Mouse (Mus musculus) MEL (cell line): ENCODE data around the gene Zscan2. TPM values are rescaled to one million over a fixed set of nuclear protein-coding genes. Genes with fewer than 3 reads are reported as not detected.

Experiments used
- DNase-seq: peaks from one replicate; pipeline ENCODE4 v3.0.0; 2011; ENCODE audit warnings: low read depth, low spot score
- H3K27ac ChIP-seq: 2 replicates; pipeline ENCODE4 v1.5.1; 2012; ENCODE audit warnings: low read depth, mild to moderate bottlenecking, control low read depth, low read length, moderate library complexity; ENCODE audit not compliant: control insufficient read depth
- H3K27me3 ChIP-seq, 2 experiments: fragments of 150-350 bp in 1 of 2; sonication (generic) in 1 of 2; 2 replicates each; pipeline ENCODE4 v1.6.1; 2012; ENCODE audit warnings: low read length in 2 of 2, mild to moderate bottlenecking in 2 of 2, improper control_type of control experiment in 1 of 2, moderate library complexity in 1 of 2; ENCODE audit not compliant: insufficient read depth in 2 of 2, control insufficient read depth in 1 of 2
- H3K36me3 ChIP-seq, 2 experiments: 2 replicates each; pipeline ENCODE4 v1.6.1; 2012 to 2014; ENCODE audit warnings: low read length in 2 of 2, improper control_type of control experiment in 1 of 2, inconsistent platforms in 1 of 2, mild to moderate bottlenecking in 1 of 2; ENCODE audit not compliant: insufficient read depth in 2 of 2, control insufficient read depth in 1 of 2
- H3K4me1 ChIP-seq, 2 experiments: fragments of 150-350 bp in 1 of 2; sonication (generic) in 1 of 2; 2 replicates each; pipeline ENCODE4 v1.6.1; 2012; ENCODE audit warnings: low read length in 2 of 2, improper control_type of control experiment in 1 of 2, mild to moderate bottlenecking in 1 of 2; ENCODE audit not compliant: insufficient read depth in 2 of 2, control insufficient read depth in 1 of 2
- H3K4me3 ChIP-seq, 2 experiments: fragments of 150-350 bp in 1 of 2; sonication (generic) in 1 of 2; 2 replicates each; pipeline ENCODE4 v1.5.1; 2012; ENCODE audit warnings: low read depth in 2 of 2, low read length in 2 of 2, mild to moderate bottlenecking in 2 of 2, moderate library complexity in 2 of 2, control low read depth in 1 of 2, improper control_type of control experiment in 1 of 2; ENCODE audit not compliant: control insufficient read depth in 1 of 2, insufficient read depth in 1 of 2
- H3K79me2 ChIP-seq: 2 replicates; pipeline ENCODE4 v1.6.1; 2012; ENCODE audit warnings: mild to moderate bottlenecking, low read length, moderate library complexity; ENCODE audit not compliant: control insufficient read depth, poor library complexity, insufficient read depth
- H3K9ac ChIP-seq: 2 replicates; pipeline ENCODE4 v1.6.1; 2012; ENCODE audit warnings: low read depth, mild to moderate bottlenecking, control low read depth, low read length, moderate library complexity; ENCODE audit not compliant: control insufficient read depth, poor library complexity, severe bottlenecking
- H3K9me3 ChIP-seq: fragments of 150-350 bp; sonication (generic); replicated peaks from 2 replicates; pipeline ENCODE4 v1.6.1; 2012; ENCODE audit warnings: mild to moderate bottlenecking, low read length, improper control_type of control experiment, moderate library complexity; ENCODE audit not compliant: insufficient read depth
- CHD1 ChIP-seq: IDR thresholded peaks from 2 replicates; pipeline ENCODE4 v1.6.1; 2012; ENCODE audit warnings: low read depth, mild to moderate bottlenecking, inconsistent platforms, low read length, improper control_type of control experiment
- CHD2 ChIP-seq: IDR thresholded peaks from 2 replicates; pipeline ENCODE4 v1.6.1; 2011; ENCODE audit warnings: low read length, improper control_type of control experiment
- E2F4 ChIP-seq: IDR thresholded peaks from 2 replicates; pipeline ENCODE4 v1.6.1; 2011; ENCODE audit warnings: low read depth, low read length, improper control_type of control experiment, borderline replicate concordance
- ELF1 ChIP-seq: IDR thresholded peaks from 2 replicates; pipeline ENCODE4 v1.6.1; 2014; ENCODE audit warnings: low read depth, mild to moderate bottlenecking, inconsistent platforms, low read length, improper control_type of control experiment, moderate library complexity
- EP300 ChIP-seq, 2 experiments: IDR thresholded peaks; 2 replicates each; pipeline ENCODE4 v1.6.1; 2011; ENCODE audit warnings: improper control_type of control experiment in 2 of 2, low read length in 2 of 2, low read depth in 1 of 2, mild to moderate bottlenecking in 1 of 2
- ETS1 ChIP-seq: IDR thresholded peaks from 2 replicates; pipeline ENCODE4 v1.6.1; 2012; ENCODE audit warnings: low read depth, mild to moderate bottlenecking, inconsistent platforms, low read length, improper control_type of control experiment, moderate library complexity
- GABPA ChIP-seq: IDR thresholded peaks from 2 replicates; pipeline ENCODE4 v1.6.1; 2012; ENCODE audit warnings: low read depth, mild to moderate bottlenecking, inconsistent platforms, low read length, improper control_type of control experiment, moderate library complexity
- HCFC1 ChIP-seq: IDR thresholded peaks from 2 replicates; pipeline ENCODE4 v1.6.1; 2012; ENCODE audit warnings: low read depth, mild to moderate bottlenecking, inconsistent platforms, low read length, improper control_type of control experiment, moderate library complexity
- KAT2A ChIP-seq: conservative IDR thresholded peaks from 2 replicates; pipeline ENCODE4 v1.6.1; 2012; ENCODE audit warnings: low read depth, low read length, improper control_type of control experiment, inconsistent platforms
- MAFK ChIP-seq: IDR thresholded peaks from 2 replicates; pipeline ENCODE4 v1.6.1; 2011; ENCODE audit warnings: low read depth, mild to moderate bottlenecking, low read length, improper control_type of control experiment, borderline replicate concordance
- MAX ChIP-seq: IDR thresholded peaks from 2 replicates; pipeline ENCODE4 v1.6.1; 2011; ENCODE audit warnings: low read length, improper control_type of control experiment
- MAZ ChIP-seq: IDR thresholded peaks from 2 replicates; pipeline ENCODE4 v1.6.1; 2012; ENCODE audit warnings: low read depth, mild to moderate bottlenecking, inconsistent platforms, low read length, improper control_type of control experiment
- MEF2A ChIP-seq: IDR thresholded peaks from 2 replicates; pipeline ENCODE4 v1.6.1; 2014; ENCODE audit warnings: low read depth, mild to moderate bottlenecking, inconsistent platforms, low read length, improper control_type of control experiment; ENCODE audit not compliant: poor library complexity, insufficient replicate concordance, severe bottlenecking; ENCODE audit errors: extremely low read depth
- MXI1 ChIP-seq: IDR thresholded peaks from 2 replicates; pipeline ENCODE4 v1.6.1; 2011; ENCODE audit warnings: mild to moderate bottlenecking, low read depth, low read length, improper control_type of control experiment
- MYC ChIP-seq: IDR thresholded peaks from 2 replicates; pipeline ENCODE4 v1.6.1; 2011; ENCODE audit warnings: low read depth, mild to moderate bottlenecking, low read length, improper control_type of control experiment, moderate library complexity
- NELFE ChIP-seq: IDR thresholded peaks from 2 replicates; pipeline ENCODE4 v1.6.1; 2011; ENCODE audit warnings: low read depth, low read length, improper control_type of control experiment
- NRF1 ChIP-seq: IDR thresholded peaks from 2 replicates; pipeline ENCODE4 v1.6.1; 2014; ENCODE audit warnings: low read depth, mild to moderate bottlenecking, inconsistent platforms, low read length, improper control_type of control experiment, moderate library complexity; ENCODE audit not compliant: poor library complexity, insufficient read depth, severe bottlenecking
- POLR2A ChIP-seq, 2 experiments: IDR thresholded peaks; 2 replicates each; pipeline ENCODE4 v1.6.1; 2011 to 2012; ENCODE audit warnings: low read length in 2 of 2, mild to moderate bottlenecking in 2 of 2, control low read depth in 1 of 2, improper control_type of control experiment in 1 of 2, low read depth in 1 of 2, moderate library complexity in 1 of 2; ENCODE audit not compliant: control insufficient read depth in 1 of 2, insufficient read depth in 1 of 2, poor library complexity in 1 of 2
- POLR2AphosphoS2 ChIP-seq: IDR thresholded peaks from 2 replicates; pipeline ENCODE4 v1.6.1; 2011; ENCODE audit warnings: low read length, improper control_type of control experiment
- POLR2AphosphoS5 ChIP-seq: IDR thresholded peaks from 2 replicates; pipeline ENCODE4 v1.6.1; 2012; ENCODE audit warnings: low read depth, borderline replicate concordance, mild to moderate bottlenecking, inconsistent platforms, low read length, moderate library complexity, mixed read lengths
- RAD21 ChIP-seq: IDR thresholded peaks from 2 replicates; pipeline ENCODE4 v1.6.1; 2011; ENCODE audit warnings: mild to moderate bottlenecking, low read depth, low read length, improper control_type of control experiment
- SIN3A ChIP-seq: IDR thresholded peaks from 2 replicates; pipeline ENCODE4 v1.6.1; 2012; ENCODE audit warnings: low read length, improper control_type of control experiment, inconsistent platforms
- TBP ChIP-seq: IDR thresholded peaks from 2 replicates; pipeline ENCODE4 v1.8.0; 2011; ENCODE audit warnings: low read depth, low read length, improper control_type of control experiment
- TCF12 ChIP-seq: IDR thresholded peaks from 2 replicates; pipeline ENCODE4 v1.6.1; 2014; ENCODE audit warnings: low read depth, mild to moderate bottlenecking, inconsistent platforms, low read length, improper control_type of control experiment, moderate library complexity
- USF1 ChIP-seq: IDR thresholded peaks from 2 replicates; pipeline ENCODE4 v1.6.1; 2014; ENCODE audit warnings: low read depth, mild to moderate bottlenecking, inconsistent platforms, low read length, improper control_type of control experiment, moderate library complexity
- USF2 ChIP-seq, 2 experiments: IDR thresholded peaks; 2 replicates each; pipeline ENCODE4 v1.6.1; 2011 to 2012; ENCODE audit warnings: improper control_type of control experiment in 2 of 2, low read length in 2 of 2, borderline replicate concordance in 1 of 2, inconsistent platforms in 1 of 2, low read depth in 1 of 2, mild to moderate bottlenecking in 1 of 2; ENCODE audit not compliant: insufficient read depth in 1 of 2
- ZC3H11A ChIP-seq: IDR thresholded peaks from 2 replicates; pipeline ENCODE4 v1.6.1; 2012; ENCODE audit warnings: low read depth, mild to moderate bottlenecking, inconsistent platforms, low read length, improper control_type of control experiment
- ZNF384 ChIP-seq: IDR thresholded peaks from 2 replicates; pipeline ENCODE4 v1.6.1; 2012; ENCODE audit warnings: low read depth, mild to moderate bottlenecking, inconsistent platforms, low read length, improper control_type of control experiment
- polyA plus RNA-seq, 2 experiments: library from polyadenylated mRNA; stranded (reverse) in 1 of 2; unstranded in 1 of 2; fragments of >175 nt in 1 of 2; fragments of >200 nt in 1 of 2; gene quantifications; 2 replicates each; pipeline versions ENCODE4 v1.2.1 to v1.2.4; 2012; ENCODE audit warnings: low replicate concordance in 2 of 2, low read depth in 1 of 2; ENCODE audit not compliant: insufficient read length in 2 of 2, insufficient read depth in 1 of 2, missing spikeins in 1 of 2
- total RNA-seq: library from RNA; depleted of rRNA; stranded (reverse); fragments of 300-350 nt; gene quantifications from 2 replicates; pipeline ENCODE4 v1.2.3, GENCODE M21; 2012

Gene Zscan2
- total and polyA plus RNA-seq, 3 experiments: 1.2 to 2.4 TPM; not detected in 1

DNA sequence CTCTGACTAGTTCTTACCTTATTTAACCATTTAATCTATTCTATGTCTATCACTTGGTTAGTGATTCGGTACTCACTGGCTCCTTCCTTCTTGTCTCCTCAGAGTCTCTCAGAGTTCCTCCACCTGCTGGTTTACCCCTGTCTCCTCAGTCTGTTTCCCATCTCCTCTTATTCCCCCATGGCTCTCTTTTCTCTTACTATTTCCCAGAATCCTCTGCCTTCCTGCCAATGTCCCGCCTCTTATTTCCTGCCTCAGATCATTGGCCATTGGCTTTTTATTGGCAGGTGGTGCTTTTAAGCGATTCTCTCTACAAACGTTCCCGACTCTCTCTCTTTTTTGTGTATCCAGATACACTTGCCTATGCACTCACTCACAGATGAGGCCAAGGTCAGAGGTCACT lies 14.0 kb upstream of the Zscan2 start:
- no peaks in the 10 kb centered on the region for H3K79me2 ChIP-seq
- no peaks in the 10 kb centered on the region for H3K9me3 ChIP-seq
- H3K4me1 ChIP-seq: peaks cover 0 to 12% of the 10 kb centered on the region in 2 experiments; a peak in 3 of 4 replicates
- DNase-seq: peak; percentile 69
- H3K4me3 ChIP-seq: peak overlapping the region; percentile 51 to 58
- peak overlapping the region; percentile 24; the same call in 1 of the 2 replicates for H3K27ac ChIP-seq
- H3K9ac ChIP-seq: peak overlapping the region; percentile 62
- TF ChIP-seq MXI1: no peak
- TF ChIP-seq ZNF384: no peak
- TF ChIP-seq E2F4: no peak
- peak; percentile 38; the same call in 1 of the 2 replicates for TF ChIP-seq TBP
- 0 out of 2 replicates have a peak, but pooled peaks have one; percentile 35 for TF ChIP-seq SIN3A
- TF ChIP-seq EP300 (IDR thresholded peaks at IDR 0.05; ENCODE audit: low read depth in 1 of 2, low read length in 2 of 2): no peak
- TF ChIP-seq USF1: no peak
- TF ChIP-seq NELFE: peak; percentile 31
- no peak for TF ChIP-seq MAFK
- TF ChIP-seq MYC: peak; percentile 33; the same call in 1 of the 2 replicates
- peak; percentile 73 for TF ChIP-seq HCFC1
- TF ChIP-seq NRF1: no peak
- 0 out of 2 replicates have a peak, but pooled peaks have one; percentile 12 for TF ChIP-seq TCF12
- TF ChIP-seq ELF1: peak; percentile 33; the same call in 1 of the 2 replicates
- TF ChIP-seq KAT2A: 0 out of 2 replicates have a peak, but pooled peaks have one; percentile 25
- TF ChIP-seq ETS1: 0 out of 2 replicates have a peak, but pooled peaks have one; percentile 11
- 0 out of 2 replicates have a peak, but pooled peaks have one; percentile 19 for TF ChIP-seq MAZ
- no peak for TF ChIP-seq POLR2AphosphoS2
- TF ChIP-seq POLR2A (IDR thresholded peaks at IDR 0.05; ENCODE audit: control insufficient read depth in 1 of 2, insufficient read depth in 1 of 2, low read depth in 1 of 2, low read length in 2 of 2, poor library complexity in 1 of 2): peak in 1 of 2 experiments; percentile 57; a peak in 2 of 4 replicates
- no peaks in the 10 kb centered on the region for H3K27me3 ChIP-seq
- peaks cover 0 to 5% of the 10 kb centered on the region in 2 experiments; a peak in 2 of 4 replicates for H3K36me3 ChIP-seq

DNA sequence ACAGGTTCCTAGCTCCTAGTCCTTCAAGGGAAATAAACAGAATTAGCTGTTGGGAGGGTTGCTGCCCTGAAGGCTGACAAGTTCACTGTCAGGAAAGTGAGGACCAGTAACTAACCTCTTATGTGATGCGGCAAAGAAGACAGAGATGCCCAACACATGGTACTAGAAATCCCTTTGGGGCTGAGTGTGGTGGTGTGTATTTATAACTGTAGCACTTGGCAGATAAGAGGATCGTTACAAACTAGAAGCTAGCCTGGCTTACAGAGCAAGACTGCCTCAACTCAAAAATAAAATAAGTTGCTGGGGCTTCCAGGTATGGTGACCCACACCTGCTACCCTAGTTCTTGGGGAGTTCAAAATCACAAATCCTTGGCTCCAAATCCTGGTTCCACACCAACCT lies 11.5 kb upstream of the Zscan2 start:
- Histone ChIP-seq H3K79me2 (no peaks in the 10 kb centered on the region), H3K27ac (no peak overlapping the region), H3K9me3 (no peaks in the 10 kb centered on the region), H3K36me3 (peaks cover 0 to 5% of the 10 kb centered on the region in 2 experiments; a peak in 2 of 4 replicates), H3K4me3 (peak overlapping the region; percentile 46 to 50), H3K27me3 (no peaks in the 10 kb centered on the region), H3K4me1 (peaks cover 0 to 12% of the 10 kb centered on the region in 2 experiments; a peak in 3 of 4 replicates), H3K9ac (peak overlapping the region; percentile 43)
- TF ChIP-seq RAD21 (no peak), GABPA (no peak), POLR2A (IDR thresholded peaks at IDR 0.05; ENCODE audit: control insufficient read depth in 1 of 2, insufficient read depth in 1 of 2, low read depth in 1 of 2, low read length in 2 of 2, poor library complexity in 1 of 2) (no peak), MEF2A (no peak), ZNF384 (no peak), MAX (no peak), POLR2AphosphoS5 (no peak), NELFE (no peak), ETS1 (no peak), E2F4 (no peak), CHD1 (no peak), MAZ (no peak), TCF12 (no peak), HCFC1 (no peak), MAFK (no peak), USF2 (IDR thresholded peaks at IDR 0.05; ENCODE audit: borderline replicate concordance in 1 of 2, insufficient read depth in 1 of 2, low read depth in 1 of 2, low read length in 2 of 2) (no peak), MXI1 (no peak), CHD2 (no peak), ZC3H11A (no peak), ELF1 (no peak)
- DNase-seq: no peak
